In the genomic region with DNA sequence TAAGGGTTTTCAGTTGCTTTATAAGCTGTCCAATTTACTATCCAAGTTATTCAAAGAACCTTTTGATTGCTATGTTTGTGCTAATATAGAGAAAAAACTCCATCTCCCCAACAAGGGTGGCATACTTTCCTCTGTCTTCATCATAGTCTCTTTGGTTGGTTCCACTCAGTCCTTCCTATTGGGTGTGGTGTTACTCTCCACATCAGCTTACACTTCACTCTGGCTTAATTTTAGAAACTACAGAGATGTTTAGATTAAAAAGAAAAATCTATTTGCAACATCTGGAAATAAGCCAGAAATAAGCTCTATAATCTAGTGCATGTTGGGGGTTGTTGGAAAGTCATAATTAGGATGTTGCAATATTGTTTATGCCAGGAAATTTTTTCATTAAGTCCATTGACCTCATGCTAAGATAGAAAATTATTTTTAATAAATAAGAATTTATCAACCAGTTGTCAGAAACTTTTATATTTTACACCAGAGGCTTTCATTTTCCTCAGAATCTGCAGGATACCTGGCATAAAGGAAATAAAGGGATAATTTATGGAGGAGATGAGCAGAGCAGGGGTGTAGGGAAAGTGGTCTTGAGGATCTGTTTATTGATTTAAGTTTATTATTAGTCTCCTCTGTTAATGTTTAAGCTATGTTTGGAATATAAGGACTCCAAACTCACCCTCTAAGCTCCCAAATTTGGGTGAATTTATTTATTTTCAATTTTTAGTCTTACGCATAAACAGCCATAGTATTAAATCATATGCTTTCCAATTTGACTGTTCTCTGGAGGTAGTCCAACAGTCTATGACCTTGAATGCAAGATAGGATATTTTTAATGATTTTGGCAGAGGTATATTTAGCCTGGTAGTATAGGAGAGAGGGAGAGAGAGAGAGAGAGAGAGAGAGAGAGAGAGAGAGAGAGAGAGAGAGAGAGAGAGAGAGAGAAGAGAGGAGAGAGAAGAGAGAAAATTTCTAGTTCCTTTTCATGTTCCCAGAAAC, we compare ENCODE assay signal across 21 mouse cellular contexts.
DNase-seq lines count a peak whose midpoint lies in the region; ATAC-seq and TF ChIP-seq lines count a peak whose summit lies in the region.
"Had no signal": no experiment of that assay in that cellular context is flagged by ENCODE, and none has a peak within 500 bp of the region (broad histone marks: within the 10 kb centered on the region; RNA-seq: fewer than 3 reads in every experiment).

No protein-coding gene starts in this region.

- H3K9ac ChIP-seq in lung, embryonic 14.5 days: no peak overlapping the region
- H3K9ac ChIP-seq in lung, embryonic 16.5 days (ENCODE audit: low read length): no peak overlapping the region
- H3K9ac ChIP-seq: embryonic facial prominence, embryonic 13.5 days; embryonic facial prominence, embryonic 15.5 days; forebrain, embryonic 12.5 days had no signal

- no peak for TF ChIP-seq CTCF in lung, embryonic 14.5 days (IDR thresholded peaks at IDR 0.05; ENCODE audit: low read depth)
- no peak for TF ChIP-seq CTCF in lung, adult 2 months (IDR thresholded peaks at IDR 0.05; ENCODE audit: insufficient read depth, low read length)

- ATAC-seq in lung, embryonic 14.5 days (ENCODE audit: insufficient read depth): peak; percentile 88
- ATAC-seq in lung, embryonic 16.5 days (ENCODE audit: low read depth): peak; percentile 91
- ATAC-seq: forebrain, embryonic 14.5 days; forebrain, embryonic 16.5 days had no signal

- no peak overlapping the region for H3K4me2 ChIP-seq in lung, embryonic 14.5 days
- H3K4me2 ChIP-seq in lung, embryonic 16.5 days (ENCODE audit: low read depth, low read length): no peak overlapping the region
- H3K4me2 ChIP-seq: embryonic facial prominence, embryonic 13.5 days; embryonic facial prominence, embryonic 15.5 days; forebrain, embryonic 12.5 days had no signal

- no peaks in the 10 kb centered on the region for H3K36me3 ChIP-seq in lung, embryonic 14.5 days (ENCODE audit: insufficient read depth)
- no peaks in the 10 kb centered on the region for H3K36me3 ChIP-seq in lung, embryonic 16.5 days (ENCODE audit: control insufficient read depth, insufficient read depth, low read length)
- H3K36me3 ChIP-seq: embryonic facial prominence, embryonic 13.5 days; embryonic facial prominence, embryonic 15.5 days; forebrain, embryonic 10.5 days; forebrain, embryonic 12.5 days had no signal

- no peak for TF ChIP-seq POLR2A in lung, adult 2 months (IDR thresholded peaks at IDR 0.05; ENCODE audit: borderline replicate concordance, extremely low read depth, low read depth, low read length)

- peak; percentile 69 for DNase-seq in lung, embryonic 14.5 days
- no peak for DNase-seq in lung, adult 2 months
- no peak for DNase-seq in lung, postnatal 25 days (ENCODE audit: low spot score)
- DNase-seq: adrenal gland, adult 2 months; adrenal gland, postnatal 10 days; adrenal gland, postnatal 25 days; cerebellum, adult 11 months; cerebellum, adult 18-20 months; cerebellum, adult 8-10 months; cerebellum, adult 9-11 months; cerebellum, postnatal 14 days; cerebellum, postnatal 36 days; embryo, embryonic 11 days had no signal

- H3K9me3 ChIP-seq in lung, embryonic 14.5 days (ENCODE audit: low read depth, low read length): no peaks in the 10 kb centered on the region
- H3K9me3 ChIP-seq in lung, embryonic 16.5 days (ENCODE audit: control insufficient read depth, low read length): no peaks in the 10 kb centered on the region
- H3K9me3 ChIP-seq: embryonic facial prominence, embryonic 13.5 days; embryonic facial prominence, embryonic 15.5 days; forebrain, embryonic 10.5 days; forebrain, embryonic 12.5 days had no signal

- H3K4me3 ChIP-seq in lung, embryonic 14.5 days (ENCODE audit: low read depth, low read length): no peak overlapping the region
- H3K4me3 ChIP-seq in lung, adult 2 months (replicated peaks; ENCODE audit: extremely low read depth, low read depth, low read length): no peak overlapping the region
- no peak overlapping the region for H3K4me3 ChIP-seq in lung, embryonic 16.5 days (ENCODE audit: low read length)
- H3K4me3 ChIP-seq: embryonic facial prominence, embryonic 13.5 days; embryonic facial prominence, embryonic 15.5 days; erythroblast, embryonic 14.5 days; forebrain, embryonic 10.5 days; forebrain, embryonic 12.5 days had no signal

- H3K27ac ChIP-seq in lung, embryonic 14.5 days (ENCODE audit: low read depth): no peak overlapping the region
- H3K27ac ChIP-seq in lung, embryonic 16.5 days (ENCODE audit: low read length): no peak overlapping the region
- H3K27ac ChIP-seq: embryonic facial prominence, embryonic 13.5 days; embryonic facial prominence, embryonic 15.5 days; forebrain, embryonic 10.5 days; forebrain, embryonic 12.5 days had no signal

- no peaks in the 10 kb centered on the region for H3K4me1 ChIP-seq in lung, embryonic 14.5 days (ENCODE audit: insufficient read depth)
- no peaks in the 10 kb centered on the region for H3K4me1 ChIP-seq in lung, adult 2 months (ENCODE audit: control insufficient read depth, insufficient read depth, low read length)
- 0 out of 2 replicates have a peak, but pooled peaks cover 3% of the 10 kb centered on the region for H3K4me1 ChIP-seq in lung, embryonic 16.5 days (replicated peaks; ENCODE audit: control insufficient read depth, insufficient read depth, low read length)
- H3K4me1 ChIP-seq: embryonic facial prominence, embryonic 13.5 days; embryonic facial prominence, embryonic 15.5 days; forebrain, embryonic 10.5 days; forebrain, embryonic 12.5 days had no signal

- H3K27me3 ChIP-seq in lung, embryonic 14.5 days (ENCODE audit: insufficient read depth, low read length): no peaks in the 10 kb centered on the region
- H3K27me3 ChIP-seq in lung, embryonic 16.5 days (ENCODE audit: control insufficient read depth, insufficient read depth, low read depth, low read length): no peaks in the 10 kb centered on the region
- H3K27me3 ChIP-seq: embryonic facial prominence, embryonic 13.5 days; embryonic facial prominence, embryonic 15.5 days; forebrain, embryonic 12.5 days had no signal

- 51% methylated on average over 1 of the region's 1 CpGs for WGBS in lung, embryonic 14.5 days
- 71% methylated on average over 1 of the region's 1 CpGs for WGBS in lung, adult 2 months
- 58% methylated on average over 1 of the region's 1 CpGs for WGBS in lung, embryonic 16.5 days
